Mouse (Mus musculus): Measurements from ENCODE around the gene Ntm.

Gene Ntm

DNA sequence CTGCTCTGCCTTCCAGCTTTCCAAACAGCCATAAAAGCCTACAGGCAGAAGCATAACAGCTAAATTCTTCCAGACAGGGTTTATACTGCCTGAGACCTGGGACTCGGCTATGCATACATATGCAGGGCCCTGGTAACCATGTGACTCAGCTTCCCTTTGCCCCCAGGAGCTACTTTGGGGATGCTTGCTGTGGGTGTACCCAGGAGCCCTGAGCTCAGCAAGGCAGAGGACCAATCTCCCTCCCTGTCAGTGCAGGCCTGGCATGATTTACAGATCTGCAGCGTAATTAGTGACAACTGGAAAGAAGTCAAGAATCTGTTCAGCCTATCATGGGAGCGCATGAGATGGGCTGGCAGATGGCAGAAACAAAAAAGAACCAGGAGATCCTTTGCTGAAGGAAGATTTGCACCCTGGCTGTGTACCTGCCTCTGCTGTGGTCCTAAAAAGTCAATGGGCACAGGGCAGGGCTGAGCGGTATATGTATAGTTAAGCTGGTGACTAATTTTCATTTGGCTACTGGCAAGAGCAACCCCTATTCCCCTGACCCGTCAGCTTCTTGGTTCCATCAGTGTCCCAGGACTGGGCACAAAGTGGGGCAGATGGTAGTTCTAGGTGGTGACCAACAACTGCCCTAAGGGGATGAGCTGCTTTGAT lies 886.9 kb downstream of the Ntm start:
- in situ Hi-C loops (cut with MseI, MboI), result no loop called here

DNA sequence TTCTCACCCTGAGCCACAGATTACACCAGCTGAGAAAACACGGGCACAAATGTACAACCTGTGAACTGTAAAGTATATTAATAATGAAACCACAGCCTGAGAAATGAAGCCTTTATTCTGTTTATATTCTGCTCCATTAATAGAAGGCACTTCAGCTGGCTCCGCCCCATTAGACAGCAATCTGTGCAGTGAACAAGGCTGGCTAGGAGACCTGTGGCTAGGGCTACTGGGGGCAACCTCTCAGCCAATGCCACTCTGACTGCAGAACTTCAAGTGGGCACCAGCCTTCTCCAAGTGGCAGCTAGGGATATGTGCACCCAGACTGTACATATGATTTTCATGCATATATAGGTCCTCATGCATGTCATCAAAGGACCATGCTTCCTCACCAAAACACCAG lies 887.7 kb downstream of the Ntm start:
- in situ Hi-C loops (cut with MseI, MboI), result no loop called here

DNA sequence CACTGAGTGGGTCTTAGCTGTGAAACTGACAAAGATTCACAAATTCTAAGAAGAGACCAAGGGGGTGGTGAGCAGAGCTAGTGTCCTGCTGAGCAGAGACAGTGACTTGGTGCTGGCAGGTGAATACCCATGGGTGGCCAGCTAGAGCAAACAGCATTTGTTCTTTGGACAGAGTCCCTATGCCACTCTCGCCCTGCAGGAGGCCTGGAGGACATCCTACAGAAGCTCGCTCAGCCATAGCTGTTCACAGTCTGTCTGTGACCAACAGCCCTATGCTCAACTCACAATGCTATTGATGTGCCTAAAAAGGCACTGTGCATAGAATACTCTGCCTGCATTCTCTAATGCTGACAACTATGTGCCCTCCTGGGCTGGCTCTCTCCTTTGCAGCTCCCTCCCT lies 888.4 kb downstream of the Ntm start:
- in situ Hi-C loops (cut with MseI, MboI), result no loop called here

- in situ Hi-C loops (cut with MseI, MboI), result no loop called here
Measured at GRCm38 (mm10) chr9:29071997-29072396, 890.9 kb downstream of the Ntm start.

DNA sequence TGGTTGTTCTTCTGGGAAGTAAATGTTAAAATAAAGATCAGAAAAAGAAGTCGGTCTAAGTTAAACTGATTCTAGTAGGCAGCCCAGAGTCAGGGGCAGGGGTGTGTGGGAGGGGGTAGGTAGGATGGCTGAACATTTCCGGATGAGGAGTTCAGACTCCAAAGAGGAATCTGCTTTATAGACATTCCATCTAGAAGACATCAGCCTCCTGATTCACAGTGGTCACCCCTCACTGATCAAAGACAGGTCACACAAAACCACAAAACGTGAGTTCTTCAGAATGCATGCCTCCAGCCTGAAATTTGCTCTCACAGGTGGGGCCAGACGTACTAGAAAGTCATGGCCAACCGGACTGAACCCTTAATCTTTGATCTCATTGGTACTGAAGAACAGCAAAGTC lies 895.4 kb downstream of the Ntm start:
- in situ Hi-C loops (cut with MseI, MboI), result no loop called here

- in situ Hi-C loops (cut with MseI, MboI), result no loop called here
Measured at GRCm38 (mm10) chr9:29060293-29060692, 902.6 kb downstream of the Ntm start.

DNA sequence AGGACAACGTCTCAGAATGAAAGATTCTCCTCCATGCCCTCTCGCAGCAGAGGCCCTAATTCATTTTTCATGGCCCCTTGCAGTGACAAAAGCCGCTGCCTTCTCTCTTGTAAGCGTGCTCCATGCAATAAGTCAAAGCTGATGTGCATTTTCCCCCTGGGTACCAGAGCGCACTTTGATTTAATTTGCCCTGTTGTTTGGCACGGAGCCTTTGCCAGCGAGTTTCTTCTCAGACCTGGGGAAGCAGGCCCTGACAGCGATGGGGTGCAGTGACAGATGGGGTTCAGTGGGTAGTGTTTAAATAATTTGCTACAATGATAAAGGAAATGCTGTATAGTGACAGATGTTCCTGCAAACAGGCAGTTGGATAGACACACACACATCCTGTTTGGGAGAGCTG lies 904.1 kb downstream of the Ntm start:
- in situ Hi-C loops (cut with MseI, MboI), result no loop called here

GRCm38 (mm10) chr9:29055637-29056036 lies 907.3 kb downstream of the Ntm start:
- in situ Hi-C loops (cut with MseI, MboI), result no loop called here

GRCm38 (mm10) chr9:29036466-29036865 lies 926.5 kb downstream of the Ntm start:
- in situ Hi-C loops (cut with MseI, MboI), result no loop called here

DNA sequence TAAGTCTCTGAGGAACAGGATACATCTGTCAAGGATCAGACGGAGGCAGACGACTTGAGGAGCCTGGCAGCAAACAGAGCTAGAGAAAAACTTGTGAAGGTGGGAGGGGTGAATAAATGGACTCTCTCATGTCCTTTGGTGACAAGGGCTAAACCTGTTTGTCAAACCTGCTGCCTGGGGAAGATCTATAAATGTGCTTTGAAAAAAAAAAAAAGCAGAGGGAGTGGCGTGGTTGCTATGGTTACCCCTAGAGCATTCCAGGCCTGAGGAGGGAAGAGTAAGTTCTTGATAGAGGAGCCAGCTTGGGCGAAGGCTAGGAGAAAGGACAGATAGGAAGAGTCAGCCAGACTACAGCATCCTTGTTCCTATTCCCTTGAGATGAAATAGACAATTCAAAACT lies 926.9 kb downstream of the Ntm start:
- in situ Hi-C loops (cut with MseI, MboI), result no loop called here

GRCm38 (mm10) chr9:29026410-29026809 lies 936.5 kb downstream of the Ntm start:
- in situ Hi-C loops (cut with MseI, MboI), result no loop called here

GRCm38 (mm10) chr9:29025603-29026002 lies 937.3 kb downstream of the Ntm start:
- in situ Hi-C loops (cut with MseI, MboI), result no loop called here

DNA sequence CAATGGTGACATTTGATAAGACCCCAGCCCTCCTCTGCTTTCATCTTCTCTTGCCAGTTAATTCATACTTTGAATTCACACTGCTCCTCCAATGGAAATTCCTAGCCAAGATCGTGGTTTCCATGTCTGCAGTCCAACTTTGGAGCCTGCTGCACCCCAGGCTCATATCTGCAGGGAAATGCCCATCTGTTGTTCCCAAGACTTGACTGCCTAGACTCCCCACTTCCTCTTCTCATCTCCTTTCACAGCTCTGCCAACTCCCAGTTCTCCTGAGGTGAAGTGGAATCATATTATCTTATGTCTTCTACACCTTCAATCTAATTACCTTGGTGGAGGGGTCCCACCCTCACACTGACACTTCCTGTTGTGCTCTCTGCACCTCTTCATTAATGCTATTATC lies 937.8 kb downstream of the Ntm start:
- in situ Hi-C loops (cut with MseI, MboI), result no loop called here

- in situ Hi-C loops (cut with MseI, MboI), result no loop called here
Measured at GRCm38 (mm10) chr9:29016879-29017278, 946.1 kb downstream of the Ntm start.

DNA sequence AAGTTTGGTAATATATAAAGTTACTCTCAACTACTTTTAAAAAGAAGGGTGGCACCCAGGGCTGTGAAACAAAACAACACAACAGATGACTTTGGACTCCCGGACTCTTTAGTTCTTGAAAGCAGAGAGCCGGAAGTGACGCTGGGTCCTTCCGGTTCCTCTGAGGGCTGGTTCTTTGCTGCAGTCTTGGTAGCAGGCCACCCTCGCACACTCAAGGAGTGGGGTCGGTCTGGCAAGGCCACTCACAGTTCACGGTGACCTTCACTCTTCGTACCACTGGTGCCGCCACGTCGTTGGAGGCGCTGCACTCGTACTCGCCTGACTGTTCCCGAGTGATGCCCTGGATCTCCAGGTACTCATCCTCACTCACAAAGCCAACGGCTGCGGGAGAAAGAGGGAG lies 949.1 kb downstream of the Ntm start:
- in situ Hi-C loops (cut with MseI, MboI), result no loop called here

DNA sequence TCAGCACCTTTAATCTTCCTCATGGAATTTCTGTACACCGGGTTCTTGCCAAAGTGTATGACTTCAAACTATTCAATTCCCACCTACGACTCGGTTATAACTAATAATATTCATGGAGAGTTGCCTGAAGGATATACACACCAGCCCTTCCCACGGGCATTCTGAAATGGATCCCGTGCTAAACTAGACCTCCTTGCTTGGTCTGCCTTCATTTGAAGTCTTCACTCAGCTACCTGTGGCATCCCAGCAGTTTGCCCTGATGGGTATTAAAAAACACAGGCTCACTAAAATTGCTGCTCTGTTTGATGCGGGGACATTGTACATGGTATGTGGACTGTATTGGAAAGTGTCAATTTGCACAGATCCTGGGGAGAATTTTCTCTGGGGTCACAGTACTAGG lies 950.4 kb downstream of the Ntm start:
- in situ Hi-C loops (cut with MseI, MboI), result no loop called here

- in situ Hi-C loops (cut with MseI, MboI), result no loop called here
Measured at GRCm38 (mm10) chr9:29011476-29011875, 951.5 kb downstream of the Ntm start.

DNA sequence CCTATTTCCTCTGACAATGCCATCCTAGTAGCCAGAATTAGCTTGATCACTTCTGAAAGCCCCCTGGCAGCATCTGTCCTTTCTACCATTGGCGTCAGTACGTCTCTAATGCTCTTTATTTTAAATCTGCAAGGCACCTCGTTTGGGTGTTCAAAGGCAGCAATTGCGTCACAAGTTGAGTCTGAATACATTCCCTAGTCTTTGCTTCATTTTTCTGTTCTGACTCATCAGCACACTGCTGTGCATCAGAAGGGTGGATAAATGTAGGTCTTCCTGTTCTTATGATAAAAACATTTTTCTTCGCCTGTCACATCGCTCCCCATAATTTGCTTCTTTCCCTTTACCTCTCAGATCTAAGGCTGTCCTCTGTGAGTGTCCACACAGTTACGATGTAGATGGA lies 958.4 kb downstream of the Ntm start:
- in situ Hi-C loops (cut with MseI, MboI), result no loop called here

DNA sequence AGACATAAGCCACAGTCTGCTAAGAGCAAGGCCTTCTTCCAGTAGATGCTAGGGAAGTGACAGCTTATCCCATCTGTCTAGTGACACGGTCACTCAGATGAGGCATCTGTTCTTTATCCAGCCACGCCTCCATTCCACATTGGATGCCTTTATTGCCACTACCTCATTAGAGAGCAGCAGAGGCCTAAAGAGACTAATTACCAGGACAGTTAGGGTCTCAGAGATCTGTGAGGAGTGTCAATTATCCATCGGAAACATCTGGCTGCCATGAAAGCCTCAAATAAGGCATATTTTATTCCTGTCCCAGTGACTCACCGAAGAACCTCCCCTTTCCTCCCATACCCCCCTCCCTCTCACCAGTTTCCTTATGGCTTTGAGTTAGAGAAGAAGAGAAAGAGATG lies 963.0 kb downstream of the Ntm start:
- in situ Hi-C loops (cut with MseI, MboI), result no loop called here

DNA sequence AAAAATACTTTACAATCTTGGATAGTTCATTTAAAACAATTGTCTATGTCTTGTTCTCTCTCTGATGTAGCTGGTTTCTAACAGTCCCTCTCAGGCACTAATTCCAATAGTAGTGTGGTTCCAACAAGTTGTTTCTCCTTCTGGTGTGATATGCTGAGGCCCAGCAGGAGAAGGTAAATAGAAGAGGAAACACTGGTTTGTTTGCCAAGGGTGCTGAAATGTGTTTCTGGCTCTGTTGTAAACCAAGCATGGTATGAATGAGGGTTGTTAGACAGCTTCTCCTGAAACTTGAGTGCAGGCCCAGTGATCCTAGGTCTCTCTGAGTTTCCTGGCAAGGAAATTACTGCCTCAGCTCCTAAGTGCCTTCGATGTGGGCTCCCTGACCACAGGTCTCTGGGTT lies 985.7 kb downstream of the Ntm start:
- in situ Hi-C loops (cut with MseI, MboI), result no loop called here

- in situ Hi-C loops (cut with MseI, MboI), result no loop called here
Measured at GRCm38 (mm10) chr9:28969455-28969854, 993.5 kb downstream of the Ntm start.
